Mouse (Mus musculus) brain, embryonic 14.5 days (tissue): ENCODE measurements around the gene Cttnbp2.

ENCODE experiments used
- CTCF ChIP-seq: fragments of 200-500 bp; IDR thresholded peaks from 2 replicates; pipeline ENCODE4 v1.5.1; 2012; ENCODE audit warnings: inconsistent platforms, mild to moderate bottlenecking, moderate library complexity, borderline replicate concordance; ENCODE audit not compliant: insufficient read depth, insufficient read length; ENCODE audit errors: extremely low read depth
- POLR2A ChIP-seq: fragments of 200-500 bp; IDR thresholded peaks from 2 replicates; pipeline ENCODE4 v1.6.1; 2012; ENCODE audit warnings: mild to moderate bottlenecking, inconsistent platforms, borderline replicate concordance; ENCODE audit not compliant: poor library complexity, insufficient read depth, insufficient read length, severe bottlenecking; ENCODE audit errors: extremely low read depth

GRCm38 (mm10) chr6:18424367-18424766 lies 90.3 kb downstream of the Cttnbp2 start:
- TF ChIP-seq POLR2A (no peak), CTCF (no peak)
